Mouse (Mus musculus) limb, embryonic 14.5 days (tissue): ENCODE results near the gene Tsks. TPM values are rescaled to one million over a fixed set of nuclear protein-coding genes. Genes with fewer than 3 reads are reported as not detected.

Experiments used
- ATAC-seq: fragments of 200-750 bp; cut with Nextera tagmentation; 2 replicates; pipeline ENCODE4 v1.8.0; 2017; ENCODE audit warnings: low read depth, moderate number of reproducible peaks, moderate TSS enrichment; ENCODE audit not compliant: low FRiP score
- DNase-seq: peaks from one replicate; pipeline ENCODE4 v3.0.0-alpha.2; 2015; ENCODE audit warnings: low spot score
- H3K27ac ChIP-seq: fragments of 300-500 bp; sonication (generic); replicated peaks from 2 replicates; pipeline ENCODE4 v1.5.1; 2014; ENCODE audit warnings: low read depth, mild to moderate bottlenecking, low read length, moderate library complexity, mixed read lengths
- H3K27me3 ChIP-seq: fragments of 300-500 bp; sonication (generic); 2 replicates; pipeline ENCODE4 v1.6.1; 2014; ENCODE audit warnings: low read length, mixed read lengths; ENCODE audit not compliant: control insufficient read depth, insufficient read depth
- H3K36me3 ChIP-seq: fragments of 300-500 bp; sonication (generic); 2 replicates; pipeline ENCODE4 v1.6.1; 2014; ENCODE audit warnings: mild to moderate bottlenecking, low read length, moderate library complexity, mixed read lengths; ENCODE audit not compliant: control insufficient read depth, insufficient read depth
- H3K4me1 ChIP-seq: fragments of 300-500 bp; sonication (generic); 2 replicates; pipeline ENCODE4 v1.6.1; 2014; ENCODE audit warnings: antibody characterized with exemption, low read length, mixed read lengths; ENCODE audit not compliant: control insufficient read depth, insufficient read depth
- H3K4me2 ChIP-seq: fragments of 300-500 bp; sonication (generic); replicated peaks from 2 replicates; pipeline ENCODE4 v1.6.1; 2014; ENCODE audit warnings: low read depth, mild to moderate bottlenecking, low read length, moderate library complexity; ENCODE audit not compliant: severe bottlenecking
- H3K4me3 ChIP-seq: fragments of 300-500 bp; sonication (generic); replicated peaks from 2 replicates; pipeline ENCODE4 v1.5.1; 2014; ENCODE audit warnings: low read length
- H3K9ac ChIP-seq: fragments of 300-500 bp; sonication (generic); 2 replicates; pipeline ENCODE4 v1.6.1; 2014; ENCODE audit warnings: mild to moderate bottlenecking, low read depth, low read length, moderate library complexity; ENCODE audit not compliant: severe bottlenecking
- H3K9me3 ChIP-seq: fragments of 300-500 bp; sonication (generic); 2 replicates; pipeline ENCODE4 v1.6.1; 2016; ENCODE audit warnings: low read length; ENCODE audit not compliant: control insufficient read depth
- POLR2A ChIP-seq: fragments of 200-500 bp; IDR thresholded peaks from 2 replicates; pipeline ENCODE4 v1.8.0; 2012; ENCODE audit warnings: inconsistent platforms, mild to moderate bottlenecking, moderate library complexity, borderline replicate concordance; ENCODE audit not compliant: insufficient read depth, insufficient read length; ENCODE audit errors: extremely low read depth
- WGBS: fragments of 180-500 bp; shearing (Covaris S2); extraction: QIAGEN DNeasy Blood & Tissue Kit; methylation state at CpG from one replicate; pipeline ENCODE4 v1.1.7; 2014; 5-methylcytosine and 5-hydroxymethylcytosine counted together
- polyA plus RNA-seq, 2 experiments: library from polyadenylated mRNA; depleted of rRNA in 1 of 2; stranded (reverse) in 1 of 2; unstranded in 1 of 2; fragments of >200 nt; fragmentation: Nextera tagmentation in 1 of 2; extraction: Ambion mirVana in 1 of 2; gene quantifications; 2 replicates each; pipeline versions ENCODE4 v1.2.1 to v1.2.3; 2012 to 2014

The Tsks gene
- polyA plus RNA-seq, 2 experiments, result 0.14 TPM; not detected in 1

DNA sequence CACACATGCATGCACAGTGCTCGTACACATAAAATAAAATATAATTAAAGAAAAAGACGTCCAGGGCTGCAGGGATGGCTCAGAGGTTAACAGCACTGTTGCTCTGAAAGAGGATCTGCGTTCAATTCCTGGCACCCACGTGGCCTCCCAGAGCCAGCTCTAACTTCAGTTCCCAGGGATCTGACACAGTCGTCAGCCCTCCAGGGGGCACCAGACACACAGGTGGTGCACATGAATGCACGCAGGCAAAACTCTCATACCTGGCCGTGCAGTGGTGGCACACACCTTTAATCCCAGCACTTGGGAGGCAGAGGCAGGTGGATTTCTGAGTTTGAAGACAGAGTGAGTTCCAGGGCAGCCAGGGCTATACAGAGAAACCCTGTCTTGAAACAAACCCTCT lies 23.0 kb downstream of the Tsks start:
- DNase-seq, result no peak
- TF ChIP-seq POLR2A, result no peak
- Histone ChIP-seq H3K4me3 (no peak overlapping the region), H3K4me1 (peaks cover 2% of the 10 kb centered on the region; the same call in 1 of the 2 replicates), H3K9me3 (no peaks in the 10 kb centered on the region), H3K4me2 (no peak overlapping the region), H3K27ac (no peak overlapping the region), H3K27me3 (no peaks in the 10 kb centered on the region), H3K36me3 (peaks cover 59% of the 10 kb centered on the region), H3K9ac (no peak overlapping the region)
- ATAC-seq, result no peak
- WGBS, result 74% methylated on average over 7 of the region's 7 CpGs

DNA sequence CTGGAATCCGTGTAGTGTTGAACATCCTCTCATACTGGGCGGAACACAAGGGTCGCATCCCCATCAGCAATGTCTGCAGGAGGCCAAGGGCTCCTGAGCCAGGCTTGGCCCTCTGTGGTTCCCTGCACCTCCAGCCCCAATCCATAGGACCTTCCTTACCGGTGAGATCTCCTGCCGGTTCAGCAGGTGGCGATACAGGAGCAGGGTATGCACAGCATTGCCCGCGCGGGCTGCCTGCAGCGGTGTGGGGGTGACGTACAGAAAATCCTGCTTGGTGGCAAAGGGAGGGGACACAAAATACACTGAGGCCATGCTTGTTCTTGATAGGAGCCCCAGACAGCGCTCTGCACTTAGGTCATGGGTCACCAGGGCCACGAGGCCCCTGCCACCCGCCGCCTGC lies 23.6 kb downstream of the Tsks start:
- no peaks in the 10 kb centered on the region for H3K27me3 ChIP-seq
- H3K4me3 ChIP-seq, result no peak overlapping the region
- no peak overlapping the region for H3K4me2 ChIP-seq
- ATAC-seq, result no peak
- no peak overlapping the region for H3K9ac ChIP-seq
- no peak for DNase-seq
- no peaks in the 10 kb centered on the region for H3K9me3 ChIP-seq
- H3K27ac ChIP-seq, result no peak overlapping the region
- 71% methylated on average over 15 of the region's 15 CpGs for WGBS
- TF ChIP-seq POLR2A, result no peak
- peaks cover 7% of the 10 kb centered on the region; the same call in 1 of the 2 replicates for H3K4me1 ChIP-seq
- H3K36me3 ChIP-seq, result peaks cover 53% of the 10 kb centered on the region

DNA sequence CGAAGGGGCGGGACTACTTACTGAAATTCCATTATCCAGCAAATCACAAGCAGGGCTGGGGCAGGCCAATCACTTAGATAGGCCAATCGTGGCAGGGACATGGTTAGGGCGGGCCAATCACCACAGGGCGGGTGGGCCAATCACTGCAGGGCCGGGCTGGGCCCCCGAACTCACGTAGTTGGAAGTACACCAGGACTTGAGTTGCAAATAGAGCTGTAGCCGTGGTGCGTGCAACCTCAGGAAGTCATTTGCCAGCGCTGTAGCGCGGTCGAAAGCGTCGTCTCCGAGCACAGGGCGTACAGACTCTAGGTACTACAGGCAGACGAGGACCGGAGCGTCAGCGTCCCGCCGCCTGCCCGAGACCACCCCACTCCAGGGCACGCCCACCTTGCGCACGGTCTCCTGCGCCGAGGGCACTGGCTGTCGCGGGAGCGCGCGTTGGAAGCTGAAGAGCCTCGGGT lies 27.3 kb downstream of the Tsks start:
- peak; percentile 96 for ATAC-seq
- DNase-seq, result peak; percentile 95
- Histone ChIP-seq H3K36me3 (peaks cover 26% of the 10 kb centered on the region), H3K9me3 (no peaks in the 10 kb centered on the region), H3K27ac (peak overlapping the region; percentile 65), H3K4me1 (peaks cover 14% of the 10 kb centered on the region; the same call in 1 of the 2 replicates), H3K4me3 (peak overlapping the region; percentile 52), H3K4me2 (peak overlapping the region; percentile 59), H3K9ac (peak overlapping the region; percentile 57), H3K27me3 (no peaks in the 10 kb centered on the region)
- TF ChIP-seq POLR2A, result peak; percentile 69; the same call in 1 of the 2 replicates
- WGBS, result 2% methylated on average over 32 of the region's 36 CpGs

DNA sequence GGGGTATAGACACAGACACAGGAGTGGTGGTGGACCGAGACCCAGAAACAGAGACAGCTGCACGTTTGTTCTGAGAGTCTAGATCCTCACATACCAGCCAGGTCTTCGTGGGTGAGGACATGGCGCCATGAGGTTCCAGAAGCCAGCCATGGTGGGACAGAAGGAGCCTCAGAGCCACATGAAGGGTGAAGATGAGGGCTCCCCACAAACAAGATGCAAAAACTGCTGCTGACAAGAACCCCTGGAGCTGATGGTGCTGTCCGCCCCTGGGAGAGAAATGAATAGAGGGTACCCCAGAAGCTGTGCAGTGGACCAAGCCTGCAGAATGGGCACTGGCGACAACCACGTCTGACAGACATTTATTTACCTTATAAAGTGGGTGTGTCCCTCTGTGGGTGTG lies 28.1 kb downstream of the Tsks start:
- H3K4me2 ChIP-seq, result peak overlapping the region; percentile 59
- no peak for DNase-seq
- no peaks in the 10 kb centered on the region for H3K9me3 ChIP-seq
- peak overlapping the region; percentile 57 for H3K9ac ChIP-seq
- TF ChIP-seq POLR2A, result no peak
- 76% methylated on average over 7 of the region's 7 CpGs for WGBS
- peak overlapping the region; percentile 65; the same call in 1 of the 2 replicates for H3K27ac ChIP-seq
- peak overlapping the region; percentile 52 for H3K4me3 ChIP-seq
- H3K27me3 ChIP-seq, result no peaks in the 10 kb centered on the region
- H3K36me3 ChIP-seq, result peaks cover 27% of the 10 kb centered on the region
- ATAC-seq, result no peak
- peaks cover 14% of the 10 kb centered on the region; the same call in 1 of the 2 replicates for H3K4me1 ChIP-seq

DNA sequence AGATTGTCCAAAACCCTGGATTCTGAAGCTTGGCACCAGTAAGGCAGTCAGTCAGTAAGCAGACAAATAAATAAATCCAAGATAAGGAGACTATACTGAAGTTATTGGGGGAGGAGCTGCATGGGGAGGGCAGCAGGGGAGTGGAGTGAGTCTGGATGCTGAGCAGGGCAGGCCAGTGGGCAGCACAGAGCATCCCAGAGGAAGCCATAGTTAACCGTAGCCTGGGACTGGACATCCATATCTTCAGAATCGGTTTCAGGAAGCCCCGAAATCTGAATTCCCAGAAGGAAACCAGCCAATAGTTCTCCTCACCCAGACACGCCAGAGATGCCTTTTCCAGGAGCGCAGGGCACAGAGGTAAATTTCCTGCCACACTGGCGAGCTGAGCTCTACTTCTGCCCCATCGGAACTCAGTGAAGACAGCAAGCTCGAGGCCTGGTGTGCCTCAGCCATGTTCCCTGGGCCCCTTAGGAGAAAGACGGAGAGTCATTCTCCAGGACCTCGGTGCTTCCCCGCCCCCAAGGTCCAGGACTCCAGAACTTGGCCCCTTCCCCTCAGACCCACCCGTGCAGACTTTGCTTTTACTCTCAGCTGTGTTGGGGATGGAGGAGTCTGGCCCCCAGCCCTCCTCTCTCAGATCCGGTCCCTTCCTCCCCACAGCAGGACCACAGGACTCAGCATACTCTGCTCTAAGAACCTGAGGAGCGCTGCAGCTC lies 30.6 kb downstream of the Tsks start:
- peak overlapping the region; percentile 53 for H3K4me3 ChIP-seq
- H3K4me2 ChIP-seq, result peak overlapping the region; percentile 74
- no peak for DNase-seq
- H3K36me3 ChIP-seq, result peaks cover 33% of the 10 kb centered on the region
- WGBS, result 43% methylated on average over 14 of the region's 14 CpGs
- peak overlapping the region; percentile 75 for H3K27ac ChIP-seq
- no peak for TF ChIP-seq POLR2A
- ATAC-seq, result no peak
- no peaks in the 10 kb centered on the region for H3K9me3 ChIP-seq
- peaks cover 14% of the 10 kb centered on the region; the same call in 1 of the 2 replicates for H3K4me1 ChIP-seq
- no peaks in the 10 kb centered on the region for H3K27me3 ChIP-seq
- peak overlapping the region; percentile 58 for H3K9ac ChIP-seq
